Mouse (Mus musculus): ENCODE measurements around the gene Pi4ka. TPM values are rescaled to one million over a fixed set of nuclear protein-coding genes. Genes with fewer than 3 reads are reported as not detected.

The Pi4ka gene
- total RNA-seq, 1 experiment: 42.5 TPM

GRCm38 (mm10) chr16:17382306-17382705, 23.8 kb downstream of the Pi4ka start:
- no peak overlapping the region for H3K4me3 ChIP-seq (ENCODE audit: insufficient read depth in 1 of 2, low read depth in 1 of 2, low read length in 2 of 2, poor library complexity in 1 of 2, severe bottlenecking in 1 of 2)
- no peak for DNase-seq (ENCODE audit: low read depth, low spot score)
- no peaks in the 10 kb centered on the region for H3K4me1 ChIP-seq (ENCODE audit: control insufficient read depth in 2 of 2, insufficient read depth in 2 of 2, low read length in 2 of 2, poor library complexity in 1 of 2)
- peaks cover 2% of the 10 kb centered on the region for H3K36me3 ChIP-seq (ENCODE audit: control insufficient read depth, insufficient read depth, low read length, poor library complexity, severe bottlenecking)
- no peaks in the 10 kb centered on the region for H3K9me3 ChIP-seq (ENCODE audit: control insufficient read depth, insufficient read depth, low read depth, low read length)
- no peak overlapping the region for H3K27ac ChIP-seq (ENCODE audit: insufficient read depth, low read depth, low read length, poor library complexity, severe bottlenecking)
- no peak for TF ChIP-seq CHD2 (IDR thresholded peaks at IDR 0.05; ENCODE audit: low read depth, low read length)
- no peak for TF ChIP-seq ZC3H11A (IDR thresholded peaks at IDR 0.05; ENCODE audit: borderline replicate concordance, low read depth, low read length)
- no peak for TF ChIP-seq ZNF384 (IDR thresholded peaks at IDR 0.05; ENCODE audit: low read depth, low read length)
- TF ChIP-seq MAFK (IDR thresholded peaks at IDR 0.05; ENCODE audit: insufficient read depth, low read depth, low read length): no peak
- no peak for TF ChIP-seq HCFC1 (IDR thresholded peaks at IDR 0.05; ENCODE audit: borderline replicate concordance, insufficient read depth, low read length)
- no peak overlapping the region for H3K9ac ChIP-seq (ENCODE audit: insufficient read depth, low read depth, low read length, poor library complexity, severe bottlenecking)
- in situ Hi-C loops (cut with MboI; ENCODE audit: low sequenced_read_pairs in 2 of 2, unreplicated experiment in 2 of 2): no loop called here

GRCm38 (mm10) chr16:17358787-17359186, 47.3 kb downstream of the Pi4ka start:
- Histone ChIP-seq H3K9ac (ENCODE audit: insufficient read depth, low read depth, low read length, poor library complexity, severe bottlenecking) (no peak overlapping the region), H3K4me1 (ENCODE audit: control insufficient read depth in 2 of 2, insufficient read depth in 2 of 2, low read length in 2 of 2, poor library complexity in 1 of 2) (no peaks in the 10 kb centered on the region), H3K36me3 (ENCODE audit: control insufficient read depth, insufficient read depth, low read length, poor library complexity, severe bottlenecking) (peaks cover 8% of the 10 kb centered on the region), H3K9me3 (ENCODE audit: control insufficient read depth, insufficient read depth, low read depth, low read length) (no peaks in the 10 kb centered on the region), H3K27ac (ENCODE audit: insufficient read depth, low read depth, low read length, poor library complexity, severe bottlenecking) (no peak overlapping the region), H3K4me3 (ENCODE audit: insufficient read depth in 1 of 2, low read depth in 1 of 2, low read length in 2 of 2, poor library complexity in 1 of 2, severe bottlenecking in 1 of 2) (no peak overlapping the region)
- no peak for DNase-seq (ENCODE audit: low read depth, low spot score)
- TF ChIP-seq ZNF384 (IDR thresholded peaks at IDR 0.05; ENCODE audit: low read depth, low read length) (no peak), MAFK (IDR thresholded peaks at IDR 0.05; ENCODE audit: insufficient read depth, low read depth, low read length) (no peak), CHD2 (IDR thresholded peaks at IDR 0.05; ENCODE audit: low read depth, low read length) (no peak), ZC3H11A (IDR thresholded peaks at IDR 0.05; ENCODE audit: borderline replicate concordance, low read depth, low read length) (no peak), HCFC1 (IDR thresholded peaks at IDR 0.05; ENCODE audit: borderline replicate concordance, insufficient read depth, low read length) (no peak)
- in situ Hi-C loops (cut with MboI; ENCODE audit: low sequenced_read_pairs in 2 of 2, unreplicated experiment in 2 of 2): no loop called here

- DNase-seq (ENCODE audit: low read depth, low spot score): no peak
- in situ Hi-C loops (cut with MboI; ENCODE audit: low sequenced_read_pairs in 2 of 2, unreplicated experiment in 2 of 2): no loop called here
- H3K9me3 ChIP-seq (ENCODE audit: control insufficient read depth, insufficient read depth, low read depth, low read length): no peaks in the 10 kb centered on the region
- H3K36me3 ChIP-seq (ENCODE audit: control insufficient read depth, insufficient read depth, low read length, poor library complexity, severe bottlenecking): peaks cover 8% of the 10 kb centered on the region
- no peak overlapping the region for H3K4me3 ChIP-seq (ENCODE audit: insufficient read depth in 1 of 2, low read depth in 1 of 2, low read length in 2 of 2, poor library complexity in 1 of 2, severe bottlenecking in 1 of 2)
- H3K9ac ChIP-seq (ENCODE audit: insufficient read depth, low read depth, low read length, poor library complexity, severe bottlenecking): no peak overlapping the region
- no peaks in the 10 kb centered on the region for H3K4me1 ChIP-seq (ENCODE audit: control insufficient read depth in 2 of 2, insufficient read depth in 2 of 2, low read length in 2 of 2, poor library complexity in 1 of 2)
- H3K27ac ChIP-seq (ENCODE audit: insufficient read depth, low read depth, low read length, poor library complexity, severe bottlenecking): no peak overlapping the region
- no peak for TF ChIP-seq HCFC1 (IDR thresholded peaks at IDR 0.05; ENCODE audit: borderline replicate concordance, insufficient read depth, low read length)
- TF ChIP-seq ZNF384 (IDR thresholded peaks at IDR 0.05; ENCODE audit: low read depth, low read length): no peak
- no peak for TF ChIP-seq ZC3H11A (IDR thresholded peaks at IDR 0.05; ENCODE audit: borderline replicate concordance, low read depth, low read length)
- no peak for TF ChIP-seq MAFK (IDR thresholded peaks at IDR 0.05; ENCODE audit: insufficient read depth, low read depth, low read length)
- no peak for TF ChIP-seq CHD2 (IDR thresholded peaks at IDR 0.05; ENCODE audit: low read depth, low read length)
Measured at GRCm38 (mm10) chr16:17356031-17356430, 50.1 kb downstream of the Pi4ka start.

GRCm38 (mm10) chr16:17346766-17347165, 59.3 kb downstream of the Pi4ka start:
- H3K4me3 ChIP-seq (ENCODE audit: insufficient read depth in 1 of 2, low read depth in 1 of 2, low read length in 2 of 2, poor library complexity in 1 of 2, severe bottlenecking in 1 of 2): no peak overlapping the region
- H3K27ac ChIP-seq (ENCODE audit: insufficient read depth, low read depth, low read length, poor library complexity, severe bottlenecking): no peak overlapping the region
- H3K36me3 ChIP-seq (ENCODE audit: control insufficient read depth, insufficient read depth, low read length, poor library complexity, severe bottlenecking): peaks cover 9% of the 10 kb centered on the region
- in situ Hi-C loops (cut with MboI; ENCODE audit: low sequenced_read_pairs in 2 of 2, unreplicated experiment in 2 of 2): no loop called here
- no peak overlapping the region for H3K9ac ChIP-seq (ENCODE audit: insufficient read depth, low read depth, low read length, poor library complexity, severe bottlenecking)
- DNase-seq (ENCODE audit: low read depth, low spot score): no peak
- TF ChIP-seq HCFC1 (IDR thresholded peaks at IDR 0.05; ENCODE audit: borderline replicate concordance, insufficient read depth, low read length) (no peak), ZNF384 (IDR thresholded peaks at IDR 0.05; ENCODE audit: low read depth, low read length) (no peak)
- H3K9me3 ChIP-seq (ENCODE audit: control insufficient read depth, insufficient read depth, low read depth, low read length): no peaks in the 10 kb centered on the region
- H3K4me1 ChIP-seq (ENCODE audit: control insufficient read depth in 2 of 2, insufficient read depth in 2 of 2, low read length in 2 of 2, poor library complexity in 1 of 2): no peaks in the 10 kb centered on the region

GRCm38 (mm10) chr16:17345813-17346155, 60.3 kb downstream of the Pi4ka start:
- Histone ChIP-seq H3K4me1 (ENCODE audit: control insufficient read depth in 2 of 2, insufficient read depth in 2 of 2, low read length in 2 of 2, poor library complexity in 1 of 2) (no peaks in the 10 kb centered on the region), H3K9me3 (ENCODE audit: control insufficient read depth, insufficient read depth, low read depth, low read length) (no peaks in the 10 kb centered on the region), H3K4me3 (ENCODE audit: insufficient read depth in 1 of 2, low read depth in 1 of 2, low read length in 2 of 2, poor library complexity in 1 of 2, severe bottlenecking in 1 of 2) (no peak overlapping the region), H3K9ac (ENCODE audit: insufficient read depth, low read depth, low read length, poor library complexity, severe bottlenecking) (no peak overlapping the region), H3K27ac (ENCODE audit: insufficient read depth, low read depth, low read length, poor library complexity, severe bottlenecking) (no peak overlapping the region), H3K36me3 (ENCODE audit: control insufficient read depth, insufficient read depth, low read length, poor library complexity, severe bottlenecking) (peaks cover 8% of the 10 kb centered on the region)
- no peak for DNase-seq (ENCODE audit: low read depth, low spot score)
- in situ Hi-C loops (cut with MboI; ENCODE audit: low sequenced_read_pairs in 2 of 2, unreplicated experiment in 2 of 2): no loop called here
- TF ChIP-seq ZNF384 (IDR thresholded peaks at IDR 0.05; ENCODE audit: low read depth, low read length) (no peak), MAFK (IDR thresholded peaks at IDR 0.05; ENCODE audit: insufficient read depth, low read depth, low read length) (no peak), HCFC1 (IDR thresholded peaks at IDR 0.05; ENCODE audit: borderline replicate concordance, insufficient read depth, low read length) (no peak), ZC3H11A (IDR thresholded peaks at IDR 0.05; ENCODE audit: borderline replicate concordance, low read depth, low read length) (no peak), CHD2 (IDR thresholded peaks at IDR 0.05; ENCODE audit: low read depth, low read length) (no peak)
